Mouse (Mus musculus) neutrophil, adult 59 days (primary cell): ENCODE measurements around the gene Olfr1264. TPM values are rescaled to one million over a fixed set of nuclear protein-coding genes. Genes with fewer than 3 reads are reported as not detected.

Source experiments
- total RNA-seq, 2 experiments: library from RNA; stranded (reverse); gene quantifications; 1 replicate in 1 of 2; 2 replicates in 1 of 2; pipeline ENCODE4 v1.2.4; 2023

Olfr1264 gene
- total RNA-seq: not detected

GRCm38 (mm10) chr2:90025477-90025876 lies at the start of gene Olfr1264:
Gene Olfr1264, minus strand, starts transcription at chr2:90025577.

GRCm38 (mm10) chr2:90063494-90063893 lies 38.1 kb upstream of the Olfr1264 start, which contains the start of gene Olfr140:
Gene Olfr140, minus strand, starts transcription at chr2:90063594.

DNA sequence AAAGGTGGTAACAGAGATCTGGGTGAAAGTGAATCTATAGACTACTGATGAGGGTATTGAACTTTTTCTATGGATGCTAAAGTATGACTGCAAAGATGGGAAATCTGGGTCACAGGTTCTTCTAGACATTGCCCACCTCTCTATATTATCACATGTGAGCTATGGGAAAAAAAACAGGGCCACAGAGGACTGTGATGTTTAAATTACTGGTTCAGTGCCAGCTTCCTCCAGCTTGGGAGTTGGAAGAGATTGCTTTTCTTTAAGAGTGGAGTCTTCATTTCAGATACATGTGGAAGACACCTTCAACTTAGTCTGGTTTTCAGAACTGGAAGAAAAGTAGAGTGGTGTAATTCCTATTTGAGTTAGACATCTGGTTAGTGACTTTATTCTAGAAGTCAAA lies 9.7 kb upstream of the Olfr1264 start, which contains the start of gene Olfr1265:
Olfr1265 (plus strand) TSS at position 301 of the 400 bp plus-strand sequence.

GRCm38 (mm10) chr2:90011831-90012230 lies 13.5 kb downstream of the Olfr1264 start, which contains the start of gene Olfr1263:
Gene Olfr1263, plus strand, starts transcription at chr2:90012131.

GRCm38 (mm10) chr2:89999845-90000244 lies 25.5 kb downstream of the Olfr1264 start, which contains the start of gene Olfr1262:
Gene Olfr1262, plus strand, starts transcription at chr2:90000145.

DNA sequence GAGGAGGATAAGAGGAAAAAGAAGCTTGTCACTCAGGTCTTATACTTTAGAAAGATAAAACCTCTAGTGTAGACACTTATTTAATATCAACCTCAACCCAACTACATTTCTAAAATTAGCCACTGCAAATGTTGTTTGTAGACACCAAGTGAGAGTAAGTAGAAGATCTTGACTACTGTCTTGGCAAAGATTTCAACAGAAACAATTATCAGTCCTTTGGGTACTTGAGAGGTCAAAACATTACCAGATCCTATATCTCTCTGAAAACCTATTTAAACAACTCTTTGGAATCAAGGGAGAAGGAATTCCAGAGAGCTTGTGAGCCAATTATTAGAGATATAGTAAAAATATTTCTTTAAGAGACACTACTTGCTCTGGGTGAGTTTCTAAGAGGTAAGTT lies 34.5 kb downstream of the Olfr1264 start, which contains the start of gene Olfr1261:
Olfr1261 (plus strand) TSS at position 301 of the 400 bp plus-strand sequence.

DNA sequence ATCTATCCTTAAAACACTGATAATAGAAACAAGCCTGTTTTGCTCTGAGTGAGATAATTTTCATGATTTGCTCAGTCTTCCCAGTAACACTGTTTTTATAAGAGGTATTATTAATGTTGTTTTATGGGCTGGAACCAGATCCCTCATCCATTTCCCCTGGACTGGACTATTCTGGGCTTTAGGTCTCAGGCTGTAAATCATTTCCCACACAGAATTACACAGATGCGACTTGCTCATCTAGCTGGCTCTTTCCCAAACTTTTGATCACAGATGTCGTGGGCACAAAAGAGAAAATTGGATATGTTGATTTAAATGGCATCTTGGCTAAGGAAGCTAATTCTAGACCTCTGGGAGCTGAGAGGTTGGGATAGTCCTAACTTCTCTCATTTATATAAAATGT lies 51.2 kb downstream of the Olfr1264 start, which contains the start of gene Olfr1260:
Olfr1260 (plus strand) TSS at position 157 of the 400 bp plus-strand sequence.

Other genes with a start within 250 kb of the Olfr1264 start
- not detected for gene Olfr1254, start 232.0 kb downstream of the Olfr1264 start, total RNA-seq
- not detected for gene Olfr1255, start 213.5 kb downstream of the Olfr1264 start, total RNA-seq
- not detected for gene Olfr1256, start 184.0 kb downstream of the Olfr1264 start, total RNA-seq
- not detected for gene Olfr48, start 177.4 kb downstream of the Olfr1264 start, total RNA-seq
- not detected for gene Olfr1257, start 147.1 kb downstream of the Olfr1264 start, total RNA-seq
- gene Olfr1258, start 98.3 kb downstream of the Olfr1264 start, total RNA-seq: not detected
- gene Olfr1259, start 76.9 kb downstream of the Olfr1264 start, total RNA-seq: not detected
- gene Olfr1260, start 51.2 kb downstream of the Olfr1264 start, total RNA-seq: not detected
- not detected for gene Olfr1261, start 34.4 kb downstream of the Olfr1264 start, total RNA-seq
- not detected for gene Olfr1262, start 25.4 kb downstream of the Olfr1264 start, total RNA-seq
- gene Olfr1263, start 13.4 kb downstream of the Olfr1264 start, total RNA-seq: not detected
- gene Olfr1265, start 9.8 kb upstream of the Olfr1264 start, total RNA-seq: not detected
- not detected for gene Olfr140, start 38.0 kb upstream of the Olfr1264 start, total RNA-seq
- not detected for gene Olfr1269, start 95.8 kb upstream of the Olfr1264 start, total RNA-seq
- not detected for gene Olfr32, start 116.7 kb upstream of the Olfr1264 start, total RNA-seq
- gene Olfr1270, start 127.5 kb upstream of the Olfr1264 start, total RNA-seq: not detected
- gene Olfr1506, start 198.9 kb upstream of the Olfr1264 start, total RNA-seq: under 1 TPM in 1 of 2 experiments, not detected in 1; 0.22 TPM
- gene Olfr142, start 232.0 kb upstream of the Olfr1264 start, total RNA-seq: not detected
- gene Olfr1271, start 245.5 kb upstream of the Olfr1264 start, total RNA-seq: not detected